Mouse (Mus musculus): ENCODE data around the gene Cryab. TPM values are rescaled to one million over a fixed set of nuclear protein-coding genes. Genes with fewer than 3 reads are reported as not detected.

Cryab gene
- polyA plus RNA-seq, 1 experiment from 2014 or later = 14.9 TPM

DNA sequence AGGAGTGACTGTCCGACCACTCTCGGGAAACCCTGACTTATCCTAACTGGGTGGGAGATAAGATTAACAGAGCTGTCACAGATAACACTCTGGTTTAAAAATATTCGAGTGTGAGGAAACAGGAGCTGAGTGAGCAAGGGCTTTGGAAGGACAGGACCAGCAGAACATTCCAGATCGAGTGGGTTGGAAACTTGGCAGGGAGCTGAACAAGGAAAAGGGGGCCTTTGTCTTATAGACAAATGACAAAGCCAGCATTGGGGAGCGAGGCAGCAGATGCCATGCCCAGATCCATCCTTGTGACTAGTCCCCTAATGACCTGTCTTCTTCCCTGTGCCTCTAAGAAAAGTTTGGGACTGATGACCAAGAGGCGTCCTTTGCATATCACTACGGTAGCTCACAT, 2.8 kb downstream of the Cryab start:
- no peak overlapping the region for H3K4me3 ChIP-seq (replicated peaks; ENCODE audit: low read length)
- H3K27ac ChIP-seq = no peak overlapping the region
- no peaks in the 10 kb centered on the region; the same call in 1 of the 2 replicates for H3K4me1 ChIP-seq (replicated peaks; ENCODE audit: control insufficient read depth, insufficient read depth, low read length)
- H3K36me3 ChIP-seq (replicated peaks; ENCODE audit: control insufficient read depth, insufficient read depth) = no peaks in the 10 kb centered on the region
- ATAC-seq (ENCODE audit: low FRiP score) = no peak
- WGBS = 72% methylated on average over 7 of the region's 7 CpGs
- H3K4me2 ChIP-seq (replicated peaks) = no peak overlapping the region
- H3K9me3 ChIP-seq (ENCODE audit: control insufficient read depth, low read length) = no peaks in the 10 kb centered on the region
- DNase-seq (ENCODE audit: low spot score) = no peak
- no peak overlapping the region for H3K9ac ChIP-seq
- H3K27me3 ChIP-seq (ENCODE audit: control insufficient read depth, insufficient read depth, low read length) = no peaks in the 10 kb centered on the region

DNA sequence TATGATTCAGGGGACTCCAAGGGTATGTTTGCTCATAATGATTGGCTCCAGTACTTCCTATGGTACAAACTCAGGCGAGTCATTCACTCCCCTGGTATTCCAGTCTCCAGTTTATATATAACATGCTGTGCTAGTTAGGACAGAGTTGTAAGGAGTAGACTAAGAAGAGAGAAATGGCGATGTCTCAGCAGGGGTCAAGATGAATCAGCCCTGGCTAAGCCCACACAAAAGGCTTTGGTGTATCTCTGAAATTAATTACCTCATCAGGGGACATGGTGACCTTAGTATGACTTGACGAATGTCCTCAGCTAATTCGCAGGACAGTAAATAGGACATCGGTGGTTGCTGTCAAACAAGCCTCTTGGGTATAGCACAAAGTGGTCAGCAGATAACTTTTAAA, 5.6 kb downstream of the Cryab start:
- H3K4me1 ChIP-seq (replicated peaks; ENCODE audit: control insufficient read depth, insufficient read depth, low read length) = no peaks in the 10 kb centered on the region; the same call in 1 of the 2 replicates

DNA sequence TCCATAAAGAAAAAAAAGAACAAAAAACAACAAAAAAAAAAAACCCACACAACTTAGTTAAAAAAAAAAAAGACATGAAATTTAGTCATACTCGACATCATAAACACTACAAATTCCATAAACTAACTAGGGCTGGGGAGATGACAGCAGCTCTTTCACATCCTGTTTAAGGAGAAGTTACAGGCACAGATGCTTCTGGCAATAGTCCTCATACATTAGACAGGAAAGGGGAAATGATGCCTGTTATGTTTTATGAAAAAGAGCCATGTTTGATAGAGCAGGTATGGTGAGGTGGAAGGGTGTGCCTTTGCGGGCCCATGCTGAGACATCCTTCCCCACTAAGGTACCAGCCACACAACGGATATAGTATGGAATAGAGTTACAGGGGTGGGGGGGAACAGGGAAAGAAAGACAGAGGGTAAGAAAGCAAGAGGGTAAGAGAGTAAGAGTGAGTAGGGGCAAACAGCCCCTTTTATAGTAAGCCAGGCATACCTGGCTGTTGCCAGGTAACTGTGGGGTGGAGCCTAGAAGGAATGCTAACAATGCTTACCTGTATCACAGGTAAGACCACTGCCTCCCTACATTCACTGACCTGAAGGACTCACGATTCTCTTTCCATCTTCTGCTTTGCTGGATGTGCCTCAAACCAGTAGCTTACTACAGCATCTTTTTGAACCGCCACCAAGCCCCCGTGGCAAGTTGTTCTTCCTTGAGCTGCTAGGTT, 10.6 kb downstream of the Cryab start:
- ATAC-seq (ENCODE audit: low FRiP score) (no peak), DNase-seq (ENCODE audit: low spot score) (no peak)
- Histone ChIP-seq H3K4me1 (replicated peaks; ENCODE audit: control insufficient read depth, insufficient read depth, low read length) (no peaks in the 10 kb centered on the region), H3K9ac (no peak overlapping the region), H3K9me3 (ENCODE audit: control insufficient read depth, low read length) (no peaks in the 10 kb centered on the region), H3K4me3 (replicated peaks; ENCODE audit: low read length) (no peak overlapping the region), H3K4me2 (replicated peaks) (no peak overlapping the region), H3K27ac (no peak overlapping the region), H3K27me3 (ENCODE audit: control insufficient read depth, insufficient read depth, low read length) (no peaks in the 10 kb centered on the region; the same call in 1 of the 2 replicates), H3K36me3 (replicated peaks; ENCODE audit: control insufficient read depth, insufficient read depth) (no peaks in the 10 kb centered on the region)
- 65% methylated on average over 6 of the region's 6 CpGs for WGBS

More for the DNA sequence above, 5.6 kb downstream of the Cryab start:
- no peaks in the 10 kb centered on the region; the same call in 1 of the 2 replicates for H3K27me3 ChIP-seq (ENCODE audit: control insufficient read depth, insufficient read depth, low read length)
- DNase-seq (ENCODE audit: low spot score) = no peak
- H3K9ac ChIP-seq = no peak overlapping the region
- no peaks in the 10 kb centered on the region for H3K9me3 ChIP-seq (ENCODE audit: control insufficient read depth, low read length)
- 43% methylated on average over 5 of the region's 5 CpGs for WGBS
- H3K27ac ChIP-seq = no peak overlapping the region
- no peak overlapping the region for H3K4me2 ChIP-seq (replicated peaks)
- ATAC-seq (ENCODE audit: low FRiP score) = no peak
- no peak overlapping the region for H3K4me3 ChIP-seq (replicated peaks; ENCODE audit: low read length)
- H3K36me3 ChIP-seq (replicated peaks; ENCODE audit: control insufficient read depth, insufficient read depth) = no peaks in the 10 kb centered on the region

DNA sequence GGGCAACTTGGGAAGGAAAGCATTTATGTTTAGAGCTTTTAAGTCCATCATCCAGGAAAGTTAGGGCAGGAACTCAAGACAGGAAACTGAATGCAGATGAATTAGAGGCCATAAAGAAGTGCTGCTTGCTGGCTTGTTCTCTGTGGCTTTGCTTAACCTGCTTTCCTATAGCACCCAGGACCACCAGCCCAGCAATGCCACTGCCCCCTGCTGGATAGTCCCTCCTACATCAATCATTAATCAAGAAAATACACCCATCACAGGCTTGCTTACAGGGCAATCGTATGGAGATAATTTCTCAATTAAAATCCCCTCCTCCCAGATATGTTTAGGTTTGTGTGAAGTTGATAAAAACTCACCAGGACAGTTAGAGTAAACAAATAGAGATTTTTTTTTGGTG, 12.2 kb downstream of the Cryab start:
- H3K4me1 ChIP-seq (replicated peaks; ENCODE audit: control insufficient read depth, insufficient read depth, low read length) = peaks cover 7% of the 10 kb centered on the region; the same call in 1 of the 2 replicates
- DNase-seq (ENCODE audit: low spot score) (peak; percentile 54), ATAC-seq (ENCODE audit: low FRiP score) (no peak)
- H3K4me2 ChIP-seq (replicated peaks) = no peak overlapping the region
- no peak overlapping the region for H3K27ac ChIP-seq
- no peak overlapping the region for H3K4me3 ChIP-seq (replicated peaks; ENCODE audit: low read length)
- no peaks in the 10 kb centered on the region for H3K36me3 ChIP-seq (replicated peaks; ENCODE audit: control insufficient read depth, insufficient read depth)
- no peak overlapping the region for H3K9ac ChIP-seq
- WGBS = 77% methylated on average over 1 of the region's 1 CpGs
- H3K9me3 ChIP-seq (ENCODE audit: control insufficient read depth, low read length) = no peaks in the 10 kb centered on the region
- H3K27me3 ChIP-seq (ENCODE audit: control insufficient read depth, insufficient read depth, low read length) = no peaks in the 10 kb centered on the region; the same call in 1 of the 2 replicates

DNA sequence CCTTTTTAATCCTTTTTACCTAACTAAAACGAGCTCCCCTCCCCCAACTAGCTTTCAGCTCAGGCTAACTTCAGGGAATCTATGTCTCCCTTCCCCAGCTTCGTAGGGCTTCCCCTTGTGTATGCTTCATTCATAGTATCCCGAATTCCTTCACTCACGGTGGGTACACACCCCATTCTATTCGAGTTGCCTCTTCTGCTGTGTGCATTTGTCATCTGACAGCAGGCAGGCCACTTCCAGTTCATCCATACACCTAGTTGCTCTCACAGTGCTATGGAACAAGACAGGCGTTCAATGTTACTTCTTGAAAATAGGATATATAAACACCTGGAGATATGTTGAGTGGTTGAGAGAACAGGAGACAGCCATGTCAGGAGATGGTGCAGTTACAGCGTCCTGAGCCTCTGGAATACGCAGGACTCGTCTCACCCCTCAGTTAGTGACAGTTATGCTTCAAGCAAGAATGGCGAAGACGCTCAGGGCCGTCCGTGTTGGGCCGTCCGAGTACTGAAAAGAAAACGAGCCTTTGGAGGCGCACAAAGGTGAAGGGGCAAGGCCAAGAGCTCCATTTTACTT, 16.5 kb downstream of the Cryab start:
- H3K4me3 ChIP-seq (replicated peaks; ENCODE audit: low read length) = peak overlapping the region; percentile 55
- DNase-seq (ENCODE audit: low spot score) (no peak), ATAC-seq (ENCODE audit: low FRiP score) (peak; percentile 51)
- H3K4me1 ChIP-seq (replicated peaks; ENCODE audit: control insufficient read depth, insufficient read depth, low read length) = peaks cover 16% of the 10 kb centered on the region
- H3K4me2 ChIP-seq (replicated peaks) = peak overlapping the region; percentile 85
- 6% methylated on average over 17 of the region's 17 CpGs for WGBS
- no peaks in the 10 kb centered on the region for H3K27me3 ChIP-seq (ENCODE audit: control insufficient read depth, insufficient read depth, low read length)
- peak overlapping the region; percentile 88 for H3K27ac ChIP-seq
- H3K9me3 ChIP-seq (ENCODE audit: control insufficient read depth, low read length) = no peaks in the 10 kb centered on the region
- peaks cover 10% of the 10 kb centered on the region; the same call in 1 of the 2 replicates for H3K36me3 ChIP-seq (replicated peaks; ENCODE audit: control insufficient read depth, insufficient read depth)
- H3K9ac ChIP-seq = peak overlapping the region; percentile 69

DNA sequence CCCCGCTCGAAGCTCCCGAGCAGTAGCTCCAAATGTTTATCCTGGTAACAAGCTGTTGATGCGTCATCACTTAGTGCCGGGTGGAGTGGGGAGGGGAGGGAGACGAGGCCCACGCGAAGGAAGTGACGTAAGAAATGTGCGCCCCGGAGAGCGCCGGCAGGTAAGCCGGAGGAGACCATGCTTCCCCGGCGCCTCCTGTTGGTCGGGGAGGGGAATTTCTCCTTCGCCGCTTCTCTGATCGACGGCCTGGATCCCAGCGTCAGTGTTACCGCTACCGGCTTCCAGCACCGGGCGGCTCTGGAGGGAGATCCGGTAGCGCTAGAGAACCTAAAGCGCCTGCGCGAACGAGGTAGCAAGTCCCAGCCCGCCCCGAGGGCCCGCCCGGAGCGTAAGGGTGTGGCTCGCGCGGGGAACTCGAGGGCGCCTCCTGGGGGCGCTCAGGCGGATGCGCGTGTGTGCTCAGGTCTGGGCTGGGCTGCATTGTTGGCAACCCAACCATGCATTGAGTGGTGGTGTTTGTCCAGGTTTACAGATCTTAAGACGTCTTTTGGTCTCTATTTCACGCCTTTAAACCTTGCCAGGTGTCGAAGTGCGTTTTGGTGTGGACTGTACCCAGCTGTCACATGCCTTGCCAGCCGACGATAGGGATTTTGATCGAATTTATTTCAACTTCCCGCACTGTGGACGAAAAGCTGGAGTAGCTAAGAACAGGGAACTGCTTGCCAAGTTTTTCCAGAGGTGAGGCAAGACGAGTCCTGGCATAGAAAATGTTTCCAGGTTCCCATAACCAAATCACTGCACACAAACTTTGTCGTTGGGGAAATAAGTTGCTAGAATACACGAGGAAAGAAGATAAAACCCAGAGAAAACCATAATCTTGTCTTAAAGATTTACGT, 17.2 kb downstream of the Cryab start, which contains the start of gene Fdxacb1:
TSS of gene Fdxacb1 (plus strand) at position 130 of the 896 bp plus-strand sequence.
- WGBS = 5% methylated on average over 59 of the region's 59 CpGs
- Histone ChIP-seq H3K4me1 (replicated peaks; ENCODE audit: control insufficient read depth, insufficient read depth, low read length) (peaks cover 16% of the 10 kb centered on the region), H3K9me3 (ENCODE audit: control insufficient read depth, low read length) (no peaks in the 10 kb centered on the region), H3K36me3 (replicated peaks; ENCODE audit: control insufficient read depth, insufficient read depth) (peaks cover 10% of the 10 kb centered on the region; the same call in 1 of the 2 replicates), H3K27me3 (ENCODE audit: control insufficient read depth, insufficient read depth, low read length) (no peaks in the 10 kb centered on the region), H3K27ac (peak within 1 kb of the TSS; percentile 88), H3K4me3 (replicated peaks; ENCODE audit: low read length) (peak within 1 kb of the TSS; percentile 55), H3K4me2 (replicated peaks) (peak within 1 kb of the TSS; percentile 85), H3K9ac (peak within 1 kb of the TSS; percentile 69)
- DNase-seq (ENCODE audit: low spot score) = peak; percentile 100
- peak; percentile 95 for ATAC-seq (ENCODE audit: low FRiP score)

DNA sequence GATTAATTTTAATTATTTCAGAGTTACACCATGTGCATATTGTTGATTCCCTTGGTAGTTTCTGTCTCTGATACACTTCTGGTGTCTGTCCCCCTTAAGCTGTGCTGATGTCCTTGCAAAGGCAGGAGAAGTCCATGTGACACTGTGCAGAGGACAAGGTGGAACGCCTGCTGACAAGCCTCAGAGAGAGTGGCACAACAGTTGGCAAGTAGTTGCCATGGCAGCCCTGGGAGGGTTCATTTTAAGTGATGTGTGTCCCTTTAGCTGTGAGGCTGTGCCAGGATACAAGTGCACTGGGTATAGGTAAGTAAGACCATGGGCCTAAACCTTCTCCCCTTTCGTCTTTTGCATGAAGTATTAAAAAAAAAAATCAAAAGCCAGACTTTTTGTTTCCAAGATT, 18.9 kb downstream of the Cryab start:
- WGBS = 87% methylated on average over 2 of the region's 2 CpGs
- no peak for DNase-seq (ENCODE audit: low spot score)
- Histone ChIP-seq H3K4me2 (replicated peaks) (no peak overlapping the region), H3K9me3 (ENCODE audit: control insufficient read depth, low read length) (no peaks in the 10 kb centered on the region), H3K4me3 (replicated peaks; ENCODE audit: low read length) (no peak overlapping the region), H3K27me3 (ENCODE audit: control insufficient read depth, insufficient read depth, low read length) (no peaks in the 10 kb centered on the region), H3K36me3 (replicated peaks; ENCODE audit: control insufficient read depth, insufficient read depth) (peaks cover 10% of the 10 kb centered on the region; the same call in 1 of the 2 replicates), H3K27ac (no peak overlapping the region), H3K4me1 (replicated peaks; ENCODE audit: control insufficient read depth, insufficient read depth, low read length) (peaks cover 25% of the 10 kb centered on the region), H3K9ac (no peak overlapping the region)
- no peak for ATAC-seq (ENCODE audit: low FRiP score)

DNA sequence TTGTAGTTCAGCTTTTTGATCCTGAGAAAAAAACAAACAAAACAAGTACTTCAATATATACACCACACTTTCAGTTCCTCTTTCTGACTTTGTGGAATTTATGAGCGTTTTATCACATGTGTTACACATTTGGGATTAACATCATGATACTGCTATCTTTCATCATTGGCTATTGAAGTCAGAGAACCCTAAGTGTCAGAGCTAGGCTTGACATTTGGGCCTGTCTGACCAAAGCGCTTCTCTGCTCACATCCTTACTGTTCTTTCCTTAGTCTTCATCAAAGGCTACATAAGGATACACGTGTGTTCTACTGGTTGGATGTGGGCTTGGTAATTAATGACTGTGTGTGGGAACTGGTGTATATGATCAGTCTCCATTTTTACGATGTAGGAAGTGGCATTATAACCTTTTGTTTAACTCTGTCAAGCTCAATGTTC, 22.9 kb downstream of the Cryab start:
- H3K27ac ChIP-seq = peak overlapping the region; percentile 88; the same call in 1 of the 2 replicates
- H3K4me1 ChIP-seq (replicated peaks; ENCODE audit: control insufficient read depth, insufficient read depth, low read length) = peaks cover 23% of the 10 kb centered on the region
- H3K9me3 ChIP-seq (ENCODE audit: control insufficient read depth, low read length) = no peaks in the 10 kb centered on the region
- H3K36me3 ChIP-seq (replicated peaks; ENCODE audit: control insufficient read depth, insufficient read depth) = peaks cover 20% of the 10 kb centered on the region
- peak overlapping the region; percentile 94 for H3K9ac ChIP-seq
- no peak for ATAC-seq (ENCODE audit: low FRiP score)
- WGBS = 73% methylated on average over 4 of the region's 4 CpGs
- no peaks in the 10 kb centered on the region for H3K27me3 ChIP-seq (ENCODE audit: control insufficient read depth, insufficient read depth, low read length)
- H3K4me3 ChIP-seq (replicated peaks; ENCODE audit: low read length) = peak overlapping the region; percentile 81; the same call in 1 of the 2 replicates
- DNase-seq (ENCODE audit: low spot score) = no peak
- H3K4me2 ChIP-seq (replicated peaks) = peak overlapping the region; percentile 66
